Mouse (Mus musculus): Measurements from ENCODE around the gene Neil1. TPM values are rescaled to one million over a fixed set of nuclear protein-coding genes. Genes with fewer than 3 reads are reported as not detected.
A peak's percentile ranks its signal among the peaks of the same experiment; 100 is the strongest.

Gene Neil1
- polyA plus RNA-seq (2012; rRNA removed): 13.0 and 15.3 TPM in 2 replicates

DNA sequence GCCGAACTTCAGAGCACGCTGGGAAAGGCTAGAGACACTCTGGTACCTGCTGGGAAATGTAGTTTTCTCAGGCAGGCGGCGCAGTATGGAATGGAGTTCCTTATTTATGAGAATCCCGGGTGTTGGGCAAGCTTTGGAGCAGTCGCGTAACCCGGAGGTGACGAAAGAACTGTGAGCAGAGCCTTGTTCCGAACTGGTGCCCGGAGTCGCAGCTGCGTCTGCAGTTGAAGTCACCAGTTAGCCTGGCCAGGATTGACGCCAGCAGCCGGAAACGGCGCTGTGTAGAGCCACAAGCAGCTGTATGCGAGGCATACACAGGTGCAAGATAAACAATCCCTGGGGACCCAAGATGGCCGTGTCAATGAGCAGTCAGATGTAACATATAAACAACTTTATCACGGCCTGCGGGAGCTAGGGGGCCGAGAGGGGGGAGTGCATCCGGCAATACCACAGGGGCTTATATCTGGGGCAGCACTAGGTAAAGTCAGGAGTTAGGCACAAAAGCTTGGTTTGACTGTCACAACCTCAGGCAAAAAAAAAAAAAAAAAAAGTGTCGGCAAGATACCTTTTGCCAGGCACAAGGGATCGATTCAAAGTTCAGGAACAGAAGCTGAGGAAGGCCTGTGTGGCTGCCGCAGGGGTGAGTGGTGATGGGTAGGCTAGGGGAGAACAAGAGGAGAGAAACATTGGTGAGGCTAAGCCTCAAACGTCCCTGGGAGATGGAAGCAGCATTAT lies at the start of gene Neil1:
TSS of gene Neil1 (minus strand) at position 162 of the 735 bp plus-strand sequence.
- DNase-seq (ENCODE audit: low spot score): peak; percentile 73

DNA sequence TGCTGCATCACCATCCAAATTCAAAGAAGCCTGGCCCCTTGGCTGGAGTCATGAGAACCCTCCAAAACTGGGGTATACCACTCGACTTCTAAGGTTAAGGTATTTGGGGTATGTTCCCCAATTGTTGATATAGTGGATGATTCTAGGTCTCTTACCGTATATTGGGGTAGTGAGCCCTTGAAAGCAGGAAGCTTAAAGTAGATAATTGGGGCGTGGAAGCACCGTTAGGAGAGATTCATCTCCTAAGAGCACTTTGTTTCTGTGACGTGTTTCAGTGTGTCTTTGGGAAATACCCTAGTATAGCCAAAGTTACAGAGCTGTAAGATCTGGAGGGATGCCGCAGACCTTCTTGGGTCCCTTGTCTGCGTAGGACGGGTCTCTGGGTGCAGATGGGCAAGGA lies 49.3 kb upstream of the Neil1 start:
- DNase-seq (ENCODE audit: low spot score): no peak

DNA sequence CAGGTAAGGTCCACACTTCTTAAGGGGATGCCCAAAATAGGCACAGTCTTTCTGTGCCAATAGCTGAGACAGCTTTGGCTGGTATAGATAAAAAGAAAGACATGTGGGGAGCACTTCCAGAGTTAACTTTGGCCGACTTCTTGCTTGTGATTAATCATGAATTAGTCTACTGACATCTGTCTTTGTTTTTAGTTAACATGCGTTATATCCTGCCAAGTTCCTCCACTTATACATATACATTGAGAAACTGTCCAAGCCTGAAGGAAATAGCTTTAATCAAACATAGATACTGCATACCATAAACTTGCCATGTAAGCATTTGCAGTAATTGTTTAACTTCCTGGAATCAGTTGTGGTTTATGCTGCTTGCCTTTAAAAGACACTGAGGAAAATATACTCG lies 48.6 kb upstream of the Neil1 start:
- DNase-seq (ENCODE audit: low spot score): no peak

DNA sequence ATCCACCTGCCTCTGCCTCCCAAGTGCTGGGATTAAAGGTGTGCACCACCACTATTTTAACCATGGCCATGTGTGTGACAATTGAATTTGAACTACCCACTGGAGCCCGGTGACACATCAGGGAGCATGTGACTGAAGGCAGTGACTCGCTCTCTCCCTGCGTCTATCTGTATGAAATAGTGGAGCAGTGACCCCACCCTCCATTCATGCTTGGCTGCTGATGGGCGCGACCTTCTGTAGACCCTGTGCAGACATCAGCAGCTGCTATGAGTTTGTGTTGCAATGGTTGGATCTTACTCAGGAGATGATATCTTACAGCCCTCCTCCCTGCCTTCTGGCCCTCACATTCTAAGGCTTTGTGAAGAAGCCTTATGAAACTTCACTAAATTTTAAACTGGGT lies 20.3 kb upstream of the Neil1 start:
- DNase-seq (ENCODE audit: low spot score): no peak

DNA sequence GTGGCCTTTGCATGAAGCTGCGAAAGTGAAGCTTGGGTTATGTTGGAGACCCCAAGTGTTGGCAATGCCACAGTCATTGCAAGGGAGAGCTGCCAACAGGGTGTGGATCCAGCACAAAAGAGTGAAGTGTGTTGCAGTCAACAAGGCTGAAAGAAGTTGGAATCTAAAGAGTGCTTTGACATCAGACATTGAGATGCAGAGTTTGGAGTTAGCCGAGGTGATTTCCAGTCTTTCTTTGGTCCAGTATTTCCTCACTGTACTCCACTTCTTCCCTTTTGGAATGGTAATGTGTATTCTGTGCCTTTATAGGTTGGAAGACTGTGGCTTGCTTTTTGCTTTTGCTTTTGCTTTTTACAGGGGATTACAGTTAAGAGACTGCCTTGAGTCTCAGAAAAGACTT lies 18.1 kb upstream of the Neil1 start:
- no peak for DNase-seq (ENCODE audit: low spot score)

DNA sequence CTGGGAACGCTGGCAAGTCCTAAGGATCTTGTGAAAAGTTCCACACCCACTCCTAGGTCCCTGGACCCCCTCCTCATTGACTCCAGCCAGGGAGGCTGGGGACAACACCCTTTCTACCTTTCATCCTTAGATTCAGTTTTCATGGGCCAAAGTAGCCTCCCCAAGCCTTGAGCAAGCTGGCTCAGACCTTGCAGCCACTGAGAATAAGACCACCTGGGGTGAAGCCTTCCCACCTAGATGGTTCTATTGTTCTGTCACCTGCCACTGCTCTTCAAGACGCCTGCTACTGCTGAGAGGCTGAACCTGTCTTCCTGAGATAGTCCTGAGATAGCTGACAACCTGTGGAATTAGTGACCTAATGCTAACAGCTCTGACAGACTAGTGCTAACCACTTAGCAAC lies 15.0 kb upstream of the Neil1 start:
- no peak for DNase-seq (ENCODE audit: low spot score)

DNA sequence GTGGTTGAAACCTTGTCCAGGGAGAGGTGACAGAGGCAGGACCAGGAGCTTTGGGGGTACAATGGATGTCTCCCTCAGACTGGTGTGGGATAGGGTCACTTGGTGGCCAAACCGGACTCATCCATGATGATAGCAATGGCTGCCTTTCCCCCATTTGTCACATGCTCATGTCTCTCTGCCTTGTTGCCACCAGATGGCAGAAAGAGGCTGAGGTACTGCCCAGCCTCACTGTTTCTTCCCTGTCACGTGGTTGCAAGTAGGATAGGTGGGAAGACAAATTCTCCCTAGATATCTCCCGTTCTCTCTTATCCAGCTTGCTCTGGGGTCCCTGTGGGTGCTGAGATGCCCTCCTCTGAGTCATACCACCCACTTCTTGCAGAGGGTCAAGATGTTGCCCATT lies 14.4 kb upstream of the Neil1 start:
- no peak for DNase-seq (ENCODE audit: low spot score)

DNA sequence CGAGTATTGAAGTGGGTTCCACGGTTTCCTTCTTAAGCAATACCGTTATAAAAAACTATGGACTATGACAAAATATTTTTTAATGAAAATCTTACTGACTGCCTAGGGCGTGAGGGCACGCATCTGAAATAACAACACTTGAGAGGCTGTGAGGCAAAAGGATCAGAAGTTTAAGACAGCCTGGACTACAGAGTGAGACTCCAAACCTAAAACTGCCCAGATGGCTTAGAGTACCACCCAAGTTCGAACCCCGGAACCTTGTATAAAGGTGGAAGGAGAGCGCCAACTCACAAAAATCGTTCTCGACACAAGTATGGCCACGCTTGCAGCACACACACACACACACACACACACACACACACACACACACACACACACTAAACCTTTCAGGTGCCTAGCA lies 10.4 kb upstream of the Neil1 start:
- DNase-seq (ENCODE audit: low spot score): no peak

DNA sequence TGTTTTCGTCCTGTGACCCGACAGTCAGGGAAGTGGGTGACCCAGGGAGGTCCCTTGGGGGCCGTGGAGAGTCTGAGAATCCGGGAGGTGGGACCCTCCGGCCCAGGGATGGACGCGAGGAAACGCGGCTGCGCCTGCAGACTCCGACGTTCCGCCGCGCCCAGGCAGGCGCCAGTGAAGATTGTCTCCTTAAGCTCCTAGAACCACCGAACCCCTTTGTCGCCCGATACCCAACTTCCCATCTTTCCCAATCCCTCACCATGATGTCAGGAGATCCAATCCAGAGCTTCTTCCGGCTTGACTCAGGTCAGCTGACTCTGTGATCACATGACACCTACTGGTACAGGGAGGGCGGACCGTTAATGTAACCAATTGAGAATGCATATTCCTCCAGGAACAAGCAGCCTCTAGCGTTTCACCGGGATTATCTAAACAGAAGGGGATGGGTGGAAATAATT lies 9.9 kb upstream of the Neil1 start, which contains the start of gene Commd4:
TSS of gene Commd4 (minus strand) at position 319 of the 458 bp plus-strand sequence.
- DNase-seq (ENCODE audit: low spot score): no peak

DNA sequence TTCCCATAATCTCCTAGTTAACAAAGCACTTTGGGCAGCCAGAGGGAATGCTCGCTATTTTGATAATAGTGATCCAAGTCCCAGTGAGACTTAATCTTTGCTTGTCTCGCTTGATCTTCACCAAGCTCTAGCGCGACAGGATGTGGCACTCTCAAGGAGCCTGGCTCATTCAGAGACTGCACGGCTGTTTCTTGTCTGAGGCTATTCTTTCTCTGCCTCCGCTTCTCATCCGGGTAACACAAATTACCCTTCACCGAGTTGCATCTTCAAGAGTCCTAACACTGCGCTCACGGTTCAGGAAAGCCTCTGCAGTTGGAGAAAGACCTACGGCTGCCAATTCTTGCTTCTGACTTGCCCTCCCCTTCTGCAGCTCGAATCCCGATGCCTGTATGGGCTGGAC lies 9.4 kb upstream of the Neil1 start:
- DNase-seq (ENCODE audit: low spot score): no peak

DNA sequence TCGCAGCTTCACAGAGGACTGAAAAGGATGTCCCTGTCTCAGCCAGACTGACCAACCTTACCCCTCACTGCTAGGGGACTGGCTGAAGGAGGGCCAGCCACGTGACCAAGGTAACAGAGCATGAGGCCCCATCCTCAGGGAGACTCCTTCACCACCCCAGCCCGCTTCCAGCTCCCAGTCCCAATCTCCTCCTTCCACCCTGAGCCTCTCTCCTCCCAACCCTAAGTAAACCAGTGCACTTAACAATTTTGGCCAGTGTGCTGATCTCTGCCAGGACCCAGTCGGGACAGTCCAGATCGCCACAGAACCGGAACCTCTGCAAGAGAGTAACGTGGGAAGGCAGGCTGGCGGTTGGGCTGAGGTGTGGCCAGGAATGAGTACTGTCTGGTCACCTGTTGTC lies 8.7 kb upstream of the Neil1 start:
- DNase-seq (ENCODE audit: low spot score): no peak

DNA sequence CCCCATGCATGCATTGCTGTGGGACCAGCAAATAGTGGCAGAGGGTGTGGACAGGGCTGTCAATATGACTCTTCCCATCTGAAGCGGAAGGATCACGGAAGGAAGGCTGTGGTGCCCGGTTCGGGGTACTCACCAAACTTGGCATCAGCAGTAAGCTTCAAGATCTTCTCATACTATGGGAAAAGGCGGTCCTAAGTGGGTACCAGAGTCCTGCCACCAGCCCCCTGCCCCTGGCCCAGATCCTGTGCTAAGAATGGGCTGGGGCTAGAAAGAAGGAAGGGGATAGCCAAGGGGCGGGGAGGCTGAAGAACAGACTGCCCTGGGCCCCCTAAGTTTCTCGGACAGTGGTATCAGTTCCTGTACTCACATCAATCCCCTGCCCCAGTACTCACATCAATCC lies 8.3 kb upstream of the Neil1 start:
- no peak for DNase-seq (ENCODE audit: low spot score)

DNA sequence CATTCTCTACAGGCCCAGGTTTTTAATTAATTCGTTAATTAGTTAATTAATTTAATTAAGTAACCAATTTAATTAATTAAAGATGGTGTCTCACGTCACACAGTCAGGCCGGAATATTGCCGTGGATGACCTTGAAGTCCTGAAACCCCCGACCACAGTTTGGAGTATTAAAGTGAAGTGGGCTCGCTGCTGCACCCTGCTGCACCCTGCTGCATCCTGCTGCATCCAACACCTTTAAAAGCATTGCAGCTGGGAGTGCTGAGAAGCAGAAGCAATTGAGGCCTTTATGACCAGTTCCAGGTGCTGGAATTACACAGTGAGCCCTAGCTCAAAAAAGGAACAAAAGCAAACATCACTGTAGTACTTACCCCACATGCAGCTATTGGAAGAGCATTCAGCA lies 4.2 kb upstream of the Neil1 start:
- DNase-seq (ENCODE audit: low spot score): no peak

DNA sequence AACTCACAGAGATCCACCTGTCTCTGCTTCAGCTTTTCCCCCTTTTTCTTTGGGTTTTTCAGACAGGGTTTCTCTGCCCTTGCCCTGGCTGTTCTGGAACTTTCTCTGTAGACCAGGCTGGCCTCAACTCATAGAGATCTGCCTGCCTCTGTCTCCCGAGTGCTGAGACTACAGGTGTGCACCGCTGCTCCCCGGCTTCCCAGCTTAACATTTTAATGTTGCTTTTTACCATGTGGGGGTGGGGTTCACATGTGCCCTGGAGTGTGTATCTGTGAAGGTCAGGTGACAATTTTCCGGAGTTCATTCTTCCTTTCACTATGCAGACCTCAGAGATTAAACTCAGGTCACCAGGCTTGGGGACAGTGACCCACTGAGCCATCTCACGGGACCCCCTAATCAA lies 2.1 kb upstream of the Neil1 start:
- no peak for DNase-seq (ENCODE audit: low spot score)

DNA sequence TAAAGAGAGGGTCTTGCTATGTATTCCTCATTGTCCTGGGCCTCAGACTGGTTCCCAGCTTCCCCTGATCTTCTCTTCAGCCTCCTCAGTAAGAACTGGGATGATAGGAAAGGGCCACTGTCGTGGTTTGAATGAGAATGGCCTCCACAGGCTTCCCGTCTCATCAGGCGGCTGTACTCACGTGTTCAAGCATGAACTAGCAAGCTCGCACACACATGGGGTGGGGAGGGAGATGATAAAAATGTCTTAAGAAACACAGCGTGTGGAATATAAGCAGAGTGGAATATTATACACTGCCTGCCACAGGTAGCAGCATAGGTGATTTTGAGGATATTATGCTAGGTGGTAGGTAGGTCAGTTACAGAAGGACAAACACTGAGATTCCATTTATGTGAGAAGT lies 916 bp upstream of the Neil1 start:
- no peak for DNase-seq (ENCODE audit: low spot score)

DNA sequence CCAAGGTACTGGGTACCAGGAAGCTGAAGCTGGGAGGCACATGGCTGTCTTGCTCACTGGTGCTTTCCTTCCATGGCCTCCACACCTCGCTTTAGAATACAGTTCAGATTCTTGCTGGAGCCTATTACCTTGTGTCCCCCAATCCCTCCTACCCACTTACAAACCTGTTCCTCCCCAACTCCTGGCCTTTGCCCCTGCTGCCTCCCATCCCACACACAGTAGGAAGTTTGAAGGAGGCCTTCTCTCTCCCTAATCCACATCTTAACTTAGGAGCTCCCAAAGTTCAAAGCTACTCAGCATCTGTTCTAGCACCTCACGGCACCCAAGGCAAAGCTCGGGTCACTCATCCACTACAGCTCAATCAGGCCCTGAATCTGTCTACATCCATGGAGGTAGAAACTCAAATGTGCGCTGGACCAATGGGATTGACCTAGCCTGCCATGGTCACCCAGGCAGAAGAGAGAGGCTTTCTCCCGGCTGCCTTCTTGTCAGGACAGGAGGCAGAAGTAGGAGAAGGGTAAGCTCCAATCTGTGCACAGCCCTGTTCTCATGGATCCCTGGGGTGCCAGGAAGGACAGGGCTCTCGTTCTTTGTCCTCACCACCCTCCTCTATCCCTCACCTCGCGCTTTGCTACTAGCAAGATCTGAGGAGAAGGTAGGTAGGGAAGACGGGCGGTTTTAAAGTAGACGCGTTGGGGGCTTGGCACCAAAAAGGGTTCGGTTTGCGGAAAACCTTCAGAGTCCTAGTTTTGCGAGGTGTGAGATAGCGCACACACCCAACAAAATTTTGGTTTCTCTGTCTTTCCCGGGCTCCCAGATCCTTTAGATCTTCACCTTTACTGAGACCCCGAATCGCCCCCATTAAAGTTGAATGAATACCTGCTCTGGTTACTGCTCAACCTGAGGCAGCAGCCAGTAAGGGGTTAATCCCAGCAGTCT lies 631 bp downstream of the Neil1 start:
- DNase-seq (ENCODE audit: low spot score): no peak

DNA sequence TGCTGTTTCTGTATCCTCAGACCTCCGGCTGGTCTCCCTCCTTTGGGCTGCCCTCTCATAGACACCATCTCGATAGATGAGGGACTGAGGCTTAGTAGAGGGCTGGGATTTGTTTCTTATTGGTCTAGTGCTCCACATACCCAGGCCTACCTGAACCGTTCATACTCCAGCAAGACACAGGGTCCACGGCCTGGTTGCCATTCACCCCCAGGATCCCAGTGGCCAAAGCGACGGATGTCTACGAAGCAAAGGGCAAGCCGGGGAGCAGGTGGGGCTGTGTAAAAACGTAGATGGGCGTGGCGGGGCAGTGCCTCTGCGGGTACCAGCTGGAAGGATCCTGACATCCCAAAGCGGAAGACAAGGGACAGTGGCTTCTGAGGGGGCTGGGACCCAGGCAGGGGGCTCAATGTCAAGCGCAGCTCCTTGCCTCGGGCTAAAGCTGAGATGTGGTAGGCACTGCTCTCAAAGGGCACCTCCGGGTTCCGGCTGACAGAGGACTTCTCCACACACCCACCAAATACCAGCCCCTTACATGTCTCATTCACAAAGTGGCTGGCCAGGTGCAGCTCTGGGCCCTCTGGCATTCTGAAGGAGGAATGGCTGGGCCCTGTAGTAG lies 1.5 kb downstream of the Neil1 start:
- DNase-seq (ENCODE audit: low spot score): no peak

DNA sequence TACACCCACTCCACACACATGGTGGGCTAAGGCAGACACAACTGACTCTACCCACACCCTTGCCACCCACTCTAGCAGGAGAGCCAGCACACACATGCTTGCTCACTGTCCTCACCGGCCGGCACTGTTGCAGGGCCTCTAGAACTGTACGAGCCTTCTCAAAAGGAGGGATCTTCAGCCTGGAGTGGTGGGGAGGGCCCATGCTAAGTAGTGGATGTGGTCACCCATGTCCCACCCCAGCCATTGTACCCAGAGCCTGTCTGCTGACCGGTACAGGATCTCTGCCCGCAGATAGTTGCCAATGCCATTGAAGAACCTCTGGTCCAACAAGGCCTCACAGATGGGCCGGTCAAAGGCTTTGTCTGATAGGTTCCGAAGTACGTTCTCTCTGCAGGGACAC lies 3.3 kb downstream of the Neil1 start:
- DNase-seq (ENCODE audit: low spot score): no peak

DNA sequence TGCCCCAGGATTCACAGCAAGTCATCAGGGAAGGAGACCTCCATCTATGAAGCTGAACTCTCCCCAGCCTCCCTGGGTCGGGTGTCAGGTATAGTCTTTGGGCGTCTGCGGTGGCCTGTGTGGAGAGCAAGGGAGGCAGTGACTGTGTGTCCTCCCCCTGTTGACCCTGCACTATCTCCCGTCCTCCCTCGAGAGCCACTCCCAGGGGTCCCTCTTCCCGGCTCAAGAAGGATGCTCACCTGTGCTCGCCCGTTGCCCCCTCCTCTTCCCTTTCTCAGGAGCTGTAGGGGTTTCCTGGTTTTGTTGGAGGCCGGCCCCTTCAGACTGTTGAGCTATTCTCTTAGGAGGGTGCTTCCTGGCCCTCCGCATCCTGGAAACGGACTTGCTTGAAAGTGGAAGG lies 4.9 kb downstream of the Neil1 start:
- DNase-seq (ENCODE audit: low spot score): peak; percentile 19

DNA sequence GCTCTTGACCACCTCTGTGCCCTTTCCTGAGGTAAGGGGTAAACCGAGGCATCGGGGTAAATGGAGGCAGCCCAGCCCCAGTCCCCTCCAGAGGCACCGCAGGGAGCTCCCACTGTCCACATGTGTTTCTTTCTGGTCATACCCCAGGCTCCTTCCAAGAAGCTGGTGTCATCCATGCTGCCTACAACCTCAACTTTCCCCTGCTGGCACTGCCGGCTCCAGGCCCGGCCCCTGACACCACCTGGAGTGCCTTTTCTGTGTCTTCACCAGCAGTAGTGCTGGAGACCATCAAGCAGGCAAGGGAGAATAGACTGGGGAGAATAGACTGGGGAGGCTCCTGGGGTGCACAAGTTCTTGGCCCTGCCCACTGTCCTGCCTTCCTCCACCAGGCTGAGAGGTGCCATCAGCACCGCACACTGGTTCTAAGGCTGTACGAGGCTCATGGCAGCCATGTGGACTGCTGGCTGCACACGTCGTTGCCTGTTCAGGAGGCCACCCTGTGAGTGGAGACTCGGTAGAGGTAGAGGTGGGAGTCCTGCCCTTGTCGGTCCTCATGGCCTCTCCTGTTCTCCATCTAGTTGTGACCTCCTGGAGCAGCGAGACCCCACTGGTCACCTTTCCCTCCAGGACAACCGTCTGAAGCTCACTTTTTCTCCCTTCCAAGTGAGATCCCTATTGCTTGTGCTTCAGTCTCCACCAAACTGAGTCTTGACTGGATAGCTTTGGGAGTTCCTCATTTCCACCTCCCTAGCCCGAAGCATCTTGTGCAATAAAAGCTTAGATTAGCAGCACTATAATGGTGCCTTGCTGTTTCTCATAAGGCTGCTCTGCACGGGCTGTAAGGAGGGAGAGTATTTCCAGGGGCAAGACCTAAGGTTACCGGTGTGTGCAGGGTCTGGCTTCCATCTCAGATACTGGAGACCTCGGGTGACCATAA lies 6.4 kb downstream of the Neil1 start:
- DNase-seq (ENCODE audit: low spot score): no peak

DNA sequence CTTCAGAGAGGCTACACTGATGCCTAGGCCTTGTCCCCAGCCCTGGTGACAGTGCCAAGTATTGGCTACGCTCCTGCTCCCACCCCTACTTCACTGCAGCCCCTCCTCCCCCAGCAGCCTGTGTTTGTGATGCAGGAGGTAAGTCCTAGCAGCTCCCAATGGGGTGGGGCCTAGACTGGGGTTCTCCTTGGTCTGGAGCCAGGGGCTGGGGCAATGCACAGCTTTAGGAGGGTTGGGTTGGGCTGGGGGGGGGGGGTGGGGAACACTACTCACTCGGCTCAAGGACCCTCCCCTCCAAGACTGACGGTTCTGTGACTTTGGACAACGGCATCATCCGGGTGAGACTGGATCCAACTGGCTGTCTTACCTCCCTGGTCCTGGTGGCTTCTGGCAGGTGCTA lies 8.5 kb downstream of the Neil1 start:
- DNase-seq (ENCODE audit: low spot score): no peak
